Mouse (Mus musculus) inflammation-experienced regulatory T-cells, adult 6 months (primary cell): ENCODE results near the gene Catsperz. TPM values are rescaled to one million over a fixed set of nuclear protein-coding genes. Genes with fewer than 3 reads are reported as not detected.

Source experiments
- ATAC-seq: one replicate; pipeline ENCODE4 v1.8.0; 2017
- polyA plus RNA-seq, 3 experiments: library from polyadenylated mRNA; unstranded; fragments of 100-300 nt; shearing (Covaris generic); gene quantifications; one replicate each; pipeline ENCODE4 v1.2.1; 2017

The Catsperz gene
- polyA plus RNA-seq, 3 experiments from 2014 or later = 0.59 TPM; not detected in 2

GRCm38 (mm10) chr19:6943709-6944108, 18.5 kb upstream of the Catsperz start:
- no peak for ATAC-seq

GRCm38 (mm10) chr19:6942764-6943163, 17.6 kb upstream of the Catsperz start:
- no peak for ATAC-seq

- peak; percentile 79 for ATAC-seq
Measured at GRCm38 (mm10) chr19:6942249-6942691, 17.1 kb upstream of the Catsperz start, which contains the start of gene Gpr137. Gpr137 (minus strand) TSS chr19:6942480.

- peak; percentile 71 for ATAC-seq
Measured at GRCm38 (mm10) chr19:6941372-6942248, 16.4 kb upstream of the Catsperz start, which contains the start of gene Bad. Bad (plus strand) TSS chr19:6941861.

- ATAC-seq = no peak
Measured at GRCm38 (mm10) chr19:6940396-6941351, 15.5 kb upstream of the Catsperz start.

GRCm38 (mm10) chr19:6939106-6940002, 14.2 kb upstream of the Catsperz start:
- ATAC-seq = no peak

- no peak for ATAC-seq
Measured at GRCm38 (mm10) chr19:6937541-6938465, 12.6 kb upstream of the Catsperz start.

GRCm38 (mm10) chr19:6936299-6936698, 11.1 kb upstream of the Catsperz start:
- no peak for ATAC-seq

- ATAC-seq = no peak
Measured at GRCm38 (mm10) chr19:6934195-6934977, 9.2 kb upstream of the Catsperz start, which contains the start of gene Kcnk4. Kcnk4 (minus strand) TSS chr19:6934515.

- ATAC-seq = no peak
Measured at GRCm38 (mm10) chr19:6933436-6934194, 8.4 kb upstream of the Catsperz start.

- no peak for ATAC-seq
Measured at GRCm38 (mm10) chr19:6933102-6933435, 7.9 kb upstream of the Catsperz start.

- no peak for ATAC-seq
Measured at GRCm38 (mm10) chr19:6932018-6932417, 6.8 kb upstream of the Catsperz start.

- ATAC-seq = no peak
Measured at GRCm38 (mm10) chr19:6931002-6931401, 5.8 kb upstream of the Catsperz start.

- ATAC-seq = no peak
Measured at GRCm38 (mm10) chr19:6928080-6928479, 2.9 kb upstream of the Catsperz start.

- no peak for ATAC-seq
Measured at GRCm38 (mm10) chr19:6926559-6927255, 1.5 kb upstream of the Catsperz start.

- no peak for ATAC-seq
Measured at GRCm38 (mm10) chr19:6925611-6926329, 590 bp upstream of the Catsperz start.

GRCm38 (mm10) chr19:6924461-6925306, 496 bp downstream of the Catsperz start:
- no peak for ATAC-seq
